Mouse (Mus musculus) lung, postnatal 0 days (tissue): ENCODE measurements at regions not wholly inside any gene's neighbourhood (a gene's known extent, or its start where the extent isn't known, plus 50 kb on each side); places are given as distances from the start of the nearest gene placed in this dataset.

ENCODE experiments used
- CTCF ChIP-seq: IDR thresholded peaks from 2 replicates; pipeline ENCODE4 v1.5.1; 2016; ENCODE audit warnings: antibody characterized with exemption, mild to moderate bottlenecking
- EP300 ChIP-seq: IDR thresholded peaks from 2 replicates; pipeline ENCODE4 v1.6.1; 2016; ENCODE audit warnings: antibody characterized with exemption, mild to moderate bottlenecking, control low read depth

DNA sequence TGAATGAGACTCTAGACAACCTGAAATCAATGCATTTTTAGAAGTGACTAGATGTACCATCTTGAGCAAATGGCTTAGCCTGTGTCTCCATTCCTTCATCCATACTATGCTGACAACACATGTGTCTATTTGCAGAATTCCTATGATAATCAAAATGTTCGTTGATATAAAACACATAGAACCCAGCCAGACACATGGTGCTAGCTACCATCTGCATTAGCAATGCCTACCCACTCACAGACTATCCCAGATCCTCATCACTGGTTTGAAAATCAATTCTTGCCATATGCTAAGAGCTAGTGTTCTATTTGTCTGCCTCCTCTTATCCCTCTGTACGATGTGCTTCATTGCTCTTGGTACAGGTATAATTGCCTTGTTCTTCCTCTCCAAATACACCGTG is 464.0 kb upstream of the Gm26657 start:
- no peak for TF ChIP-seq CTCF
- TF ChIP-seq EP300 = no peak
